Mouse (Mus musculus) liver, embryonic 14.5 days (tissue): ENCODE results near the gene Rhoa. TPM values are rescaled to one million over a fixed set of nuclear protein-coding genes. Genes with fewer than 3 reads are reported as not detected.

Source experiments
- ATAC-seq: fragments of 200-750 bp; cut with Nextera tagmentation; 2 replicates; pipeline ENCODE4 v1.8.0; 2017; ENCODE audit warnings: moderate number of reproducible peaks, mild to moderate bottlenecking, moderate library complexity; ENCODE audit not compliant: insufficient read depth
- DNase-seq, 3 experiments: peaks; one replicate each; pipeline ENCODE4 v3.0.0-alpha.2; 2012 to 2013; ENCODE audit warnings: low read depth in 3 of 3, low spot score in 3 of 3
- H3K27ac ChIP-seq: fragments of 300-500 bp; sonication (generic); 2 replicates; pipeline ENCODE4 v1.5.1; 2014; ENCODE audit warnings: moderate library complexity, mild to moderate bottlenecking, control low read depth, inconsistent platforms
- H3K27me3 ChIP-seq: fragments of 300-500 bp; sonication (generic); 2 replicates; pipeline ENCODE4 v1.6.1; 2014; ENCODE audit warnings: mild to moderate bottlenecking, low read length, moderate library complexity; ENCODE audit not compliant: control insufficient read depth, insufficient read depth
- H3K36me3 ChIP-seq: fragments of 300-500 bp; sonication (generic); replicated peaks from 2 replicates; pipeline ENCODE4 v1.6.1; 2014; ENCODE audit warnings: low read depth; ENCODE audit not compliant: control insufficient read depth, insufficient read depth
- H3K4me1 ChIP-seq, 2 experiments: fragments of 200-500 bp in 1 of 2; fragments of 300-500 bp in 1 of 2; sonication (generic) in 1 of 2; replicated peaks; 2 replicates each; pipeline ENCODE4 v1.6.1; 2012 to 2014; ENCODE audit warnings: antibody characterized with exemption in 1 of 2, inconsistent platforms in 1 of 2, low read length in 1 of 2; ENCODE audit not compliant: control insufficient read depth in 2 of 2, insufficient read depth in 2 of 2
- H3K4me2 ChIP-seq: fragments of 300-500 bp; sonication (generic); 2 replicates; pipeline ENCODE4 v1.6.1; 2014; ENCODE audit warnings: low read depth, mild to moderate bottlenecking, control low read depth, moderate library complexity
- H3K4me3 ChIP-seq, 2 experiments: fragments of 200-500 bp in 1 of 2; fragments of 300-500 bp in 1 of 2; sonication (generic) in 1 of 2; 2 replicates each; pipeline ENCODE4 v1.5.1; 2012 to 2014; ENCODE audit warnings: low read depth in 2 of 2, low read length in 2 of 2, mild to moderate bottlenecking in 2 of 2, control low read depth in 1 of 2, inconsistent platforms in 1 of 2, moderate library complexity in 1 of 2; ENCODE audit not compliant: insufficient read depth in 1 of 2
- H3K9ac ChIP-seq: fragments of 300-500 bp; sonication (generic); replicated peaks from 2 replicates; pipeline ENCODE4 v1.6.1; 2014; ENCODE audit warnings: mild to moderate bottlenecking, control low read depth, moderate library complexity
- H3K9me3 ChIP-seq: fragments of 300-500 bp; sonication (generic); 2 replicates; pipeline ENCODE4 v1.6.1; 2016; ENCODE audit warnings: low read length, mixed read lengths; ENCODE audit not compliant: control insufficient read depth
- CTCF ChIP-seq: IDR thresholded peaks from 2 replicates; pipeline ENCODE4 v1.5.1; 2016; ENCODE audit warnings: antibody characterized with exemption, low read depth, control low read depth
- EP300 ChIP-seq: IDR thresholded peaks from 2 replicates; pipeline ENCODE4 v1.6.1; 2016; ENCODE audit warnings: antibody characterized with exemption, low read depth
- WGBS: fragments of 180-500 bp; shearing (Covaris S2); extraction: QIAGEN DNeasy Blood & Tissue Kit; methylation state at CpG from one replicate; pipeline ENCODE4 v1.1.7; 2014; ENCODE audit not compliant: insufficient replicate concordance; 5-methylcytosine and 5-hydroxymethylcytosine counted together
- polyA plus RNA-seq, 2 experiments: library from polyadenylated mRNA; depleted of rRNA in 1 of 2; stranded (reverse) in 1 of 2; unstranded in 1 of 2; fragments of >200 nt; fragmentation: Nextera tagmentation in 1 of 2; extraction: Ambion mirVana in 1 of 2; gene quantifications; 2 replicates each; pipeline versions ENCODE4 v1.2.1 to v1.2.3; 2012 to 2014

Rhoa gene
- polyA plus RNA-seq, 2 experiments: 76.4 to 130 TPM

GRCm38 (mm10) chr9:108337848-108338550 lies 32.1 kb downstream of the Rhoa start:
- TF ChIP-seq EP300 (no peak), CTCF (no peak)
- DNase-seq (no peak), ATAC-seq (no peak)
- peak overlapping the region; percentile 42 to 84 for H3K4me3 ChIP-seq
- peaks cover 70% of the 10 kb centered on the region for H3K36me3 ChIP-seq
- WGBS: 44% methylated on average over 10 of the region's 10 CpGs
- peak overlapping the region; percentile 99 for H3K27ac ChIP-seq
- peak overlapping the region; percentile 100 for H3K9ac ChIP-seq
- H3K9me3 ChIP-seq: no peaks in the 10 kb centered on the region
- no peaks in the 10 kb centered on the region for H3K27me3 ChIP-seq
- H3K4me2 ChIP-seq: peak overlapping the region; percentile 95
- peaks cover 32 to 38% of the 10 kb centered on the region in 2 experiments for H3K4me1 ChIP-seq

- peak overlapping the region; percentile 95 for H3K4me2 ChIP-seq
- peak overlapping the region; percentile 100 for H3K9ac ChIP-seq
- DNase-seq (no peak), ATAC-seq (no peak)
- peaks cover 65% of the 10 kb centered on the region for H3K36me3 ChIP-seq
- no peak for TF ChIP-seq CTCF
- TF ChIP-seq EP300: no peak
- peaks cover 36 to 43% of the 10 kb centered on the region in 2 experiments for H3K4me1 ChIP-seq
- no peaks in the 10 kb centered on the region for H3K9me3 ChIP-seq
- H3K27me3 ChIP-seq: no peaks in the 10 kb centered on the region
- WGBS: 21% methylated on average over 6 of the region's 6 CpGs
- H3K4me3 ChIP-seq: peak overlapping the region; percentile 42 to 84
- H3K27ac ChIP-seq: peak overlapping the region; percentile 99
These were observed 32.6 kb downstream of the Rhoa start for GRCm38 (mm10) chr9:108338551-108338885.

- DNase-seq (peak; percentile 99), ATAC-seq (peak; percentile 91)
- Histone ChIP-seq H3K27me3 (no peaks in the 10 kb centered on the region), H3K9me3 (no peaks in the 10 kb centered on the region), H3K9ac (peak within 1 kb of the TSS; percentile 100), H3K4me1 (peaks cover 42 to 49% of the 10 kb centered on the region in 2 experiments), H3K4me3 (peak within 1 kb of the TSS; percentile 76 to 84), H3K4me2 (peak within 1 kb of the TSS; percentile 95), H3K27ac (peak within 1 kb of the TSS; percentile 99), H3K36me3 (peaks cover 59% of the 10 kb centered on the region)
- WGBS: under 1% methylated on average over 49 of the region's 49 CpGs
- TF ChIP-seq CTCF (no peak), EP300 (peak; percentile 80)
These were observed 33.2 kb downstream of the Rhoa start, which contains the start of gene Gpx1 for GRCm38 (mm10) chr9:108338886-108339781. Gene Gpx1, plus strand, starts transcription at chr9:108338903.

GRCm38 (mm10) chr9:108339886-108340257 lies 33.9 kb downstream of the Rhoa start:
- peak overlapping the region; percentile 95 for H3K4me2 ChIP-seq
- peak overlapping the region; percentile 99 for H3K27ac ChIP-seq
- no peaks in the 10 kb centered on the region for H3K9me3 ChIP-seq
- H3K4me3 ChIP-seq: peak overlapping the region; percentile 76 to 84
- peak overlapping the region; percentile 100 for H3K9ac ChIP-seq
- H3K36me3 ChIP-seq: peaks cover 51% of the 10 kb centered on the region
- H3K27me3 ChIP-seq: no peaks in the 10 kb centered on the region
- peaks cover 47 to 56% of the 10 kb centered on the region in 2 experiments for H3K4me1 ChIP-seq
- WGBS: 2% methylated on average over 20 of the region's 20 CpGs
- DNase-seq (peak in 1 of 3 experiments; percentile 38), ATAC-seq (no peak)
- TF ChIP-seq EP300 (no peak), CTCF (no peak)
